In the genomic region with DNA sequence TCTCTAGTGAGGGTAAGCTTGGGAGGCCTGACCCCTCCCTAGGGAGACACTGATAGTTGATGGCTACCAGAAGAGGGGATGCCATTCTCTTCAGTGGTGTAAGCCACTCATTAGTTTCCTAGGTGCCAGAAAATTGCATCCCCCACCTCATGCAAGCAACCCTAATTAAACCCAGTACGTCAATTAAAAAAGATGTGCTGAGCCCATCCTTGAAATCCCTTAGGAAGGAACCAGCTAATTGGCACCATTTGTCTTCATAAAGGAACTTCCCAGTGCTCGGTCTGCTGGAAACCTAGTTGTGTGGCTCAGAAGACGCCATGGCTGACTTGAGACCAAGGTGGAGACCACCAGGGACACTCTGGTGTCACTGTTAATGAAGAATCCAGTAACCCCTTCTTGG, we compare ENCODE assay signal across 22 mouse cellular contexts.
DNase-seq lines count a peak whose midpoint lies in the region; ATAC-seq lines count a peak whose summit lies in the region.
"Had no signal": no experiment of that assay in that cellular context is flagged by ENCODE, and none has a peak within 500 bp of the region (broad histone marks: within the 10 kb centered on the region; RNA-seq: fewer than 3 reads in every experiment).

No protein-coding gene starts in this region.

- H3K4me1 ChIP-seq in embryonic facial prominence, embryonic 13.5 days, result no peaks in the 10 kb centered on the region
- no peaks in the 10 kb centered on the region for H3K4me1 ChIP-seq in embryonic facial prominence, embryonic 10.5 days
- no peaks in the 10 kb centered on the region for H3K4me1 ChIP-seq in hindbrain, embryonic 11.5 days (replicated peaks; ENCODE audit: control insufficient read depth, insufficient read depth, low read length)
- no peaks in the 10 kb centered on the region for H3K4me1 ChIP-seq in hindbrain, embryonic 10.5 days (replicated peaks)
- peaks cover 13% of the 10 kb centered on the region for H3K4me1 ChIP-seq in neural tube, embryonic 13.5 days (replicated peaks)
- H3K4me1 ChIP-seq: heart, embryonic 10.5 days had no signal

- H3K36me3 ChIP-seq in embryonic facial prominence, embryonic 13.5 days, result no peaks in the 10 kb centered on the region
- no peaks in the 10 kb centered on the region for H3K36me3 ChIP-seq in embryonic facial prominence, embryonic 10.5 days (replicated peaks)
- no peaks in the 10 kb centered on the region for H3K36me3 ChIP-seq in hindbrain, embryonic 11.5 days (ENCODE audit: control insufficient read depth, insufficient read depth, low read length)
- no peaks in the 10 kb centered on the region for H3K36me3 ChIP-seq in hindbrain, embryonic 10.5 days
- H3K36me3 ChIP-seq in neural tube, embryonic 13.5 days, result no peaks in the 10 kb centered on the region
- H3K36me3 ChIP-seq: heart, embryonic 10.5 days had no signal

- no peaks in the 10 kb centered on the region for H3K9me3 ChIP-seq in embryonic facial prominence, embryonic 13.5 days
- no peaks in the 10 kb centered on the region for H3K9me3 ChIP-seq in embryonic facial prominence, embryonic 10.5 days
- H3K9me3 ChIP-seq in hindbrain, embryonic 11.5 days (ENCODE audit: control insufficient read depth, low read length), result no peaks in the 10 kb centered on the region
- no peaks in the 10 kb centered on the region for H3K9me3 ChIP-seq in hindbrain, embryonic 10.5 days
- H3K9me3 ChIP-seq in neural tube, embryonic 13.5 days, result no peaks in the 10 kb centered on the region
- H3K9me3 ChIP-seq: heart, embryonic 10.5 days had no signal

- DNase-seq in embryonic facial prominence, embryonic 10.5 days (ENCODE audit: low spot score), result no peak
- DNase-seq in hindbrain, embryonic 11.5 days (ENCODE audit: low spot score), result peak; percentile 13
- DNase-seq in hindbrain, embryonic 10.5 days (ENCODE audit: low spot score), result no peak
- DNase-seq in neural tube, embryonic 10.5 days (ENCODE audit: extremely low spot score, low spot score), result no peak
- peak; percentile 66 for DNase-seq in retina, postnatal 1 day
- no peak for DNase-seq in spleen, postnatal 4 days (ENCODE audit: low spot score in 2 of 2)
- DNase-seq: adrenal gland, postnatal 10 days; cerebellum, adult 8-10 months; cerebellum, postnatal 36 days; kidney, adult 9 months; kidney, postnatal 25 days; right cerebral cortex, adult 18-20 months; right cerebral cortex, postnatal 4 days; thymus, adult 18-20 months; thymus, postnatal 36 days had no signal

- no peak overlapping the region for H3K4me3 ChIP-seq in embryonic facial prominence, embryonic 13.5 days
- no peak overlapping the region for H3K4me3 ChIP-seq in embryonic facial prominence, embryonic 10.5 days
- no peak overlapping the region for H3K4me3 ChIP-seq in hindbrain, embryonic 11.5 days (ENCODE audit: low read depth, low read length)
- no peak overlapping the region for H3K4me3 ChIP-seq in hindbrain, embryonic 10.5 days
- H3K4me3 ChIP-seq in neural tube, embryonic 13.5 days, result no peak overlapping the region
- H3K4me3 ChIP-seq: heart, embryonic 10.5 days; layer of hippocampus, adult 2 months had no signal

- 34% methylated on average over 3 of the region's 3 CpGs for WGBS in embryonic facial prominence, embryonic 13.5 days
- 49% methylated on average over 3 of the region's 3 CpGs for WGBS in embryonic facial prominence, embryonic 10.5 days
- 66% methylated on average over 3 of the region's 3 CpGs for WGBS in hindbrain, embryonic 11.5 days
- WGBS in hindbrain, embryonic 10.5 days, result 67% methylated on average over 3 of the region's 3 CpGs
- 21% methylated on average over 3 of the region's 3 CpGs for WGBS in neural tube, embryonic 13.5 days

- H3K27me3 ChIP-seq in embryonic facial prominence, embryonic 13.5 days, result no peaks in the 10 kb centered on the region
- H3K27me3 ChIP-seq in embryonic facial prominence, embryonic 10.5 days (replicated peaks; ENCODE audit: low read depth, poor library complexity, severe bottlenecking), result no peaks in the 10 kb centered on the region
- H3K27me3 ChIP-seq in hindbrain, embryonic 11.5 days (ENCODE audit: control insufficient read depth, insufficient read depth, low read length), result no peaks in the 10 kb centered on the region
- H3K27me3 ChIP-seq in hindbrain, embryonic 10.5 days (ENCODE audit: insufficient read depth, poor library complexity, severe bottlenecking), result no peaks in the 10 kb centered on the region
- no peaks in the 10 kb centered on the region for H3K27me3 ChIP-seq in neural tube, embryonic 13.5 days

- no peak overlapping the region for H3K9ac ChIP-seq in embryonic facial prominence, embryonic 13.5 days
- H3K9ac ChIP-seq in hindbrain, embryonic 11.5 days (ENCODE audit: low read depth, low read length), result no peak overlapping the region
- H3K9ac ChIP-seq in neural tube, embryonic 13.5 days, result no peak overlapping the region

- no peak overlapping the region for H3K27ac ChIP-seq in embryonic facial prominence, embryonic 13.5 days
- H3K27ac ChIP-seq in embryonic facial prominence, embryonic 10.5 days (replicated peaks), result no peak overlapping the region
- no peak overlapping the region for H3K27ac ChIP-seq in hindbrain, embryonic 11.5 days (ENCODE audit: low read depth, low read length)
- no peak overlapping the region for H3K27ac ChIP-seq in hindbrain, embryonic 10.5 days
- peak overlapping the region; percentile 52; the same call in 1 of the 2 replicates for H3K27ac ChIP-seq in neural tube, embryonic 13.5 days (replicated peaks)
- H3K27ac ChIP-seq: heart, embryonic 10.5 days; layer of hippocampus, adult 2 months; macrophage had no signal

- H3K4me2 ChIP-seq in embryonic facial prominence, embryonic 13.5 days, result no peak overlapping the region
- no peak overlapping the region for H3K4me2 ChIP-seq in hindbrain, embryonic 11.5 days (replicated peaks; ENCODE audit: low read depth, low read length)
- no peak overlapping the region for H3K4me2 ChIP-seq in neural tube, embryonic 13.5 days

- 0 out of 2 replicates have a peak, but pooled peaks have one; percentile 37 for ATAC-seq in embryonic facial prominence, embryonic 13.5 days (ENCODE audit: insufficient number of reproducible peaks, insufficient read depth, low FRiP score, low TSS enrichment, low read depth)
- ATAC-seq in hindbrain, embryonic 11.5 days (ENCODE audit: low FRiP score), result no peak
- peak; percentile 75 for ATAC-seq in neural tube, embryonic 13.5 days (ENCODE audit: low read depth)
- ATAC-seq: activated CD4-positive, CD25-positive, alpha-beta regulatory T cell, adult 4 months; intestine, embryonic 16.5 days had no signal

Comparison
In these comparisons a context has a peak if more than half of its experiments do, and no peak if none do; other contexts are left out.
1. DNase-seq: peak in hindbrain, embryonic 11.5 days (single experiment) and retina, postnatal 1 day (single experiment); none in embryonic facial prominence, embryonic 10.5 days (single experiment), hindbrain, embryonic 10.5 days (single experiment), neural tube, embryonic 10.5 days (single experiment) and spleen, postnatal 4 days (0 of 2).